Mouse (Mus musculus) testis, adult 2 months (tissue): ENCODE data around the gene Kcnk15. TPM values are rescaled to one million over a fixed set of nuclear protein-coding genes. Genes with fewer than 3 reads are reported as not detected.
A peak's percentile ranks its signal among the peaks of the same experiment; 100 is the strongest.

Experiments
- H3K27ac ChIP-seq: fragments of 200-500 bp; 2 replicates; pipeline ENCODE4 v1.5.1; 2012; ENCODE audit warnings: low read depth, low read length; ENCODE audit not compliant: control insufficient read depth, insufficient read depth
- H3K27me3 ChIP-seq: fragments of 200-500 bp; 2 replicates; pipeline ENCODE4 v1.6.1; 2012; ENCODE audit warnings: mild to moderate bottlenecking, low read length, moderate library complexity; ENCODE audit not compliant: control insufficient read depth, insufficient read depth
- H3K36me3 ChIP-seq: fragments of 200-500 bp; 2 replicates; pipeline ENCODE4 v1.6.1; 2012; ENCODE audit warnings: mild to moderate bottlenecking, low read length; ENCODE audit not compliant: control insufficient read depth, insufficient read depth
- H3K4me1 ChIP-seq: fragments of 200-500 bp; 2 replicates; pipeline ENCODE4 v1.6.1; 2012; ENCODE audit warnings: low read length; ENCODE audit not compliant: control insufficient read depth, insufficient read depth
- H3K4me3 ChIP-seq: fragments of 200-500 bp; 2 replicates; pipeline ENCODE4 v1.5.1; 2012; ENCODE audit warnings: low read depth, mild to moderate bottlenecking, low read length, moderate library complexity, mixed read lengths; ENCODE audit not compliant: control insufficient read depth
- CTCF ChIP-seq: fragments of 200-500 bp; IDR thresholded peaks from 2 replicates; pipeline ENCODE4 v1.5.1; 2012; ENCODE audit warnings: low read depth, mild to moderate bottlenecking, inconsistent platforms, low read length, moderate library complexity; ENCODE audit not compliant: control insufficient read depth, insufficient read depth, insufficient replicate concordance
- POLR2A ChIP-seq: fragments of 200-500 bp; IDR thresholded peaks from 2 replicates; pipeline ENCODE4 v1.6.1; 2012; ENCODE audit warnings: low read depth, mild to moderate bottlenecking, inconsistent platforms, low read length, moderate library complexity; ENCODE audit not compliant: control insufficient read depth
- polyA plus RNA-seq: library from polyadenylated mRNA; depleted of rRNA; stranded (reverse); fragments of >200 nt; gene quantifications from 2 replicates; pipeline ENCODE4 v1.2.3, GENCODE M21; 2012

The Kcnk15 gene
- polyA plus RNA-seq, 1 experiment: not detected

DNA sequence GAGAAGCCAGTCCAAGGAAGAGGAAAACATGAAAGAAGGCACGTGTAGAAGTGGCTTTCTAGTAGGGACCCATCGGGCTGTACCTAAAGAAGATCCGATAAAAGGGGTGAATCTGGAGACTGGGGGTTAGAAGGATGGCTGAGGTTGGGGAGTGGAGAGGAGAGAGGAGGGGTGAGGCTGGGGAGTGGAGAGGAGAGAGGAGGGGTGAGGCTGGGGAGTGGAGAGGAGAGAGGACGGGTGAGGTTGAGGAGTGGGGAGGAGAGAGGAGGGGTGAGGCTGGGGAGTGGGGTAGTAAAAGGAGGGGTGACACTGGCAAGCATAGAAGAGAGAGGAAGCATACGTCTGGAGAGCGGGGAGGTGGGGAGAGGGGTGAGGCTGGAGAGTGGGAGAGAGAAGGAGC, 3.8 kb downstream of the Kcnk15 start:
- TF ChIP-seq POLR2A (no peak), CTCF (no peak)
- Histone ChIP-seq H3K4me3 (no peak overlapping the region), H3K4me1 (peaks cover 19% of the 10 kb centered on the region), H3K27ac (no peak overlapping the region), H3K27me3 (no peaks in the 10 kb centered on the region; the same call in 1 of the 2 replicates), H3K36me3 (no peaks in the 10 kb centered on the region)

DNA sequence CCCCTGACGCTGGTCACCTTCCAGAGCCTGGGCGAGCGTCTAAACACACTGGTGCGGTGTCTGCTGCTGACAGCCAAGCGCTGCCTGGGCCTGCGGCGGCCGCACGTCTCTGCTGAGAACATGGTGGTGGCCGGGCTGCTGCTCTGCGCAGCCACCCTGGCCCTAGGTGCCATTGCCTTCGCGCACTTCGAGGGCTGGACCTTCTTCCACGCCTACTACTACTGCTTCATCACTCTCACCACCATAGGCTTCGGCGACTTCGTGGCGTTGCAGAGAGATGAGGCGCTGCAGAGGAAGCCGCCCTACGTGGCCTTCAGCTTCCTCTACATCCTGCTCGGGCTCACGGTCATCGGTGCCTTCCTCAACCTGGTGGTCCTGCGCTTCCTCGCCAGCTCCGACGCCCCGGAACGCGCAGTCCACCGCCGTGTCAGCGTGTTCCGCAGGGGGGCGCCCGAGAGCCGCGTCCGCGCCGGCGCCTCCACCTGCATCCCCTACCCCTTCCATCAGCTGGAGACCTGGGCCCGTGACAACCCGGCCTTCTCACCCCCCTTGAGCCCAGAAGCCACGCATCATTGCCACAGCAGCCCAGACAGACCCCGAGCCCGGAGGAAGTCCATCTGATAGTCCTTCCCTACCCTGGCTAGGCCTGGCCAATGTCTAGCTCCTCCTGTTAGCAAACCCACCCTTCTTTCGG, 5.0 kb downstream of the Kcnk15 start:
- no peak overlapping the region for H3K27ac ChIP-seq
- H3K27me3 ChIP-seq: no peaks in the 10 kb centered on the region; the same call in 1 of the 2 replicates
- H3K4me3 ChIP-seq: peak overlapping the region; percentile 32
- TF ChIP-seq POLR2A (no peak), CTCF (peak; percentile 84)
- no peaks in the 10 kb centered on the region for H3K36me3 ChIP-seq
- peaks cover 16% of the 10 kb centered on the region for H3K4me1 ChIP-seq

DNA sequence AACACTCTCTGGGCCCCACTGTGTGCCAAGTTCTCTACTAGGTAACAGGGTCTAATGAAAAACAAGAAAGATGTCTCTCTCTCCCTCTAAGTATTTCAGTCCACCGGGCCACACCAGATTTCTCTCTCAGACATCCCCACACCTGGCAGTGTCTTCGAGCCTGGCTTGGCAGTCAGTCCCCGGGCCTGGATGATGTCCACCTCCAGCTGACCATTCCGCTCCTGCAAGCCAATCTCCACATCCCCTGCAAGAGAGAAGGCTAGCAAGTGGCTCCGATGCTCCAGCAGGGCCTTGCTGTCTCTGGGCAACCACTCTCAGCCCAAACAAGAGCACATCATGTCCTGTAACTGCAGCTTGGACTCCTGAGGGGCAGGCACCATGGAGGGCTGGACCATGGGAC, 11.9 kb downstream of the Kcnk15 start:
- Histone ChIP-seq H3K27me3 (no peaks in the 10 kb centered on the region), H3K4me3 (no peak overlapping the region), H3K4me1 (no peaks in the 10 kb centered on the region), H3K27ac (no peak overlapping the region), H3K36me3 (no peaks in the 10 kb centered on the region)
- TF ChIP-seq CTCF (no peak), POLR2A (no peak)

DNA sequence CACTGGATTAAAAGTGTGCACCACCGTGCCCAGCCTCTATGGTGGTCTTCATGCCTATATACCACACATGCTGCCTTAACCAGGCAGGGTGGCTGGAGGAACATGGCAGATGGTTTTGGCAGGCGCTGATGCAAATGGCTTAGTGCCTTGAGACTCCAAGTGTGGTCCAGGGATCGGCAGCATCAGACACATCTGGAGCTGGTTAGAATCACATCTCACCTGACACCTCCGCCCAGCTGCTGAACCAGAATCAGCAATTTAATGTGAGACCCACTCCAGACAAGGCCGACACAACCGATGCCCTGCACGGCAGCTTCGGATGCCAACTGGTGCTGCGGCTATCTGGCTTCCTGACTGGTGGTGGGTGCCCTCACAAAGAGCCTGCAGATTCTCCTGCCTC, 12.6 kb downstream of the Kcnk15 start:
- Histone ChIP-seq H3K4me1 (no peaks in the 10 kb centered on the region), H3K4me3 (no peak overlapping the region), H3K36me3 (no peaks in the 10 kb centered on the region), H3K27ac (no peak overlapping the region), H3K27me3 (no peaks in the 10 kb centered on the region)
- no peak for TF ChIP-seq CTCF
- no peak for TF ChIP-seq POLR2A

DNA sequence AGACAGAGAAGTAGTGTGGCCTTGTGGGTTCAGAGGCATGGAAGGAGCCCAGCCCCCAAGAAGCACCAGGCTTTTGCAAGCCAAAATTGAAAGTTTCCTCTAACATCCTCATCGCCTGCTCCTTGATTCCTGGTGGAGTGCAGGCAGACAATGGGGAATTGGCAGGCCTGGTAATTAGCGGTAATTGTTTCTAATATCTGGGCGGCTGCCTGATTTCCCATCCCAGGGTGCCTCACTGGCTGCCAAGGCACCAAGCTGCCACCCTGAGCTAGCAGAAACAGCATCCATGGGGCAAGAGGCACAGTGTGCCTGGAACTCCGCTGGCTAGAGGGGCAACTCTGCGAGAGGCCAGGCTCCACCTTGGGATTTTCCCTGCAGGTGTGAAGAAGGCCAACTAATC, 16.3 kb downstream of the Kcnk15 start:
- H3K4me3 ChIP-seq: no peak overlapping the region
- TF ChIP-seq CTCF (no peak), POLR2A (no peak)
- H3K27ac ChIP-seq: no peak overlapping the region
- no peaks in the 10 kb centered on the region for H3K36me3 ChIP-seq
- no peaks in the 10 kb centered on the region for H3K27me3 ChIP-seq
- no peaks in the 10 kb centered on the region for H3K4me1 ChIP-seq

DNA sequence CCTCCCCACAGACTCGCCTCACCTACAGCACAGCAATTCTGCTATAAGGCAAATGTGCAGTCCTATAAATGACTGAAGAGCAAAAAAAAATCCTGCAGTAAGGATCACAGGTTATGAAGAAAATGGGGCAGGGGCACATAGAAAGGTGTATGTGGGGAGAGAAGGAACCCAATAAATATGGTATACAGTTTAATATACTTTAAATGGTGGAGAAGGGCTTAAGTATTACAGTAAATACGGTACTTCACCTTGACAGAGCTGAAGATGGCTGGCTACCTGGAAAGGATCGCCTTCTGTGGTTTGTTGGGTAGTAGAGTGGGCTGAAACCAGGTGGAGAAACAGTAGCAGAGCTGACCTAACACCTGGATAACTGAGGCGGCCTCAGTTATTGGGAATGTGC, 17.8 kb downstream of the Kcnk15 start:
- TF ChIP-seq CTCF (no peak), POLR2A (no peak)
- no peaks in the 10 kb centered on the region for H3K4me1 ChIP-seq
- no peak overlapping the region for H3K27ac ChIP-seq
- no peaks in the 10 kb centered on the region for H3K27me3 ChIP-seq
- H3K36me3 ChIP-seq: no peaks in the 10 kb centered on the region
- H3K4me3 ChIP-seq: no peak overlapping the region

DNA sequence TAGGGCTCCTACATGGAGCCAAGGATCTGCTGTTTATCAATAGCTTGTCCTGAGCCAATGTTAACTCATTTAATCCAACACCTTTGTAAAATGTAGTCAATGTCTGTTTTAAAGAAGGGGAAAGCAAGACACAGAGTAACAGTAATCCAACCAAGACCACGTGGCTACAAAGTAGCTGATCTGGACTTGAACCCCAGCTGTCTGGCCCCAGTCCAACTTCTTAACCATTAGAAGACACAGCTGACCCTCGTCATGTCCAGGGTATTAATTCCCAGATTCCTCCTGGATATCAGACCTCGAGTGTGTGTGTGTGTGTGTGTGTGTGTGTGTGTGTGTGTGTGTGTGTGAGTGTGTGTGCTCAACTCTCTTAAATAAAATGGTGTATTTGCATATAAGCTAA, 18.5 kb downstream of the Kcnk15 start:
- H3K4me1 ChIP-seq: no peaks in the 10 kb centered on the region
- H3K4me3 ChIP-seq: no peak overlapping the region
- no peaks in the 10 kb centered on the region for H3K36me3 ChIP-seq
- TF ChIP-seq POLR2A (no peak), CTCF (no peak)
- H3K27me3 ChIP-seq: no peaks in the 10 kb centered on the region
- H3K27ac ChIP-seq: no peak overlapping the region

DNA sequence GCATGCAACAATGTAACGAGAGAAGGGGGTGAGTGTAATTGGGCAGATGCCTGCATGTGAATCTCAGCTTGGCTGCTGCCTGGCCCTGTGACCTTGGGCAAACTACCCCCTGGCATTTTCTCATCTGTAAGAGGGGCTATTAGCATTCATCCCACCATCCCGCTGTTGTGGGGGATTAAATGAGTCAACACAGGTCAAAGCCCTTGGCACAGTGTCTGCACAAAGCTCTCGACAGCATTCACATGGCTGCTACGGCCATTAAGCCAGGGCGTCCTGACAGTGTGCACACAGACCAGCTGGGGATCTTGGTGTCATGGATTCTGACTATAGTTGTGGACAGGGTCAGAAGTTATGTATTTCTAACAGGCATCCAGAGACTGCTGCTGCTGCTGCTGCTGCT, 21.4 kb downstream of the Kcnk15 start:
- no peaks in the 10 kb centered on the region for H3K36me3 ChIP-seq
- no peaks in the 10 kb centered on the region for H3K4me1 ChIP-seq
- no peak for TF ChIP-seq CTCF
- TF ChIP-seq POLR2A: no peak
- no peaks in the 10 kb centered on the region for H3K27me3 ChIP-seq
- no peak overlapping the region for H3K27ac ChIP-seq
- no peak overlapping the region for H3K4me3 ChIP-seq

DNA sequence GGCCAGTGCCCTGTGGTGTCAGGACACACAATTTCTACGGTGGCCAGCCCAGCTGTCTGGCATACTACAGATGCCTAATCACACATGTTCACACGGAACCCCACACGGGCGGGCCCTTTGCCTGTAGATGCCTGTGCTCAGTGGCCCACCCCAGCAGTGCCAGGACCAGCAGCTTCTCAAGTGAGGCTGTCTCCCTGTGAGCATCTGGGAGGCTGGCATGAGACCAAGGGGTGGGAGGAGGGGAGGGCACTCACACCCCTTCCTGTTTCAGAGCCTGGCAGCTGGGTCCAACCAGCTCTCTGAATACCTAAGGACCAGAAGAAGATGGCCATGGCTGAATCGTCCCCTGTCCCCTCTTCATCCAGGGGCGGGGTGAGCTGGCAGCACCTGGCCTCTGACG, 22.0 kb downstream of the Kcnk15 start:
- Histone ChIP-seq H3K36me3 (no peaks in the 10 kb centered on the region), H3K4me1 (no peaks in the 10 kb centered on the region), H3K27ac (no peak overlapping the region), H3K27me3 (no peaks in the 10 kb centered on the region), H3K4me3 (no peak overlapping the region)
- TF ChIP-seq POLR2A: no peak
- TF ChIP-seq CTCF: no peak
